Mouse (Mus musculus): ENCODE measurements around the gene Mdm1. TPM values are rescaled to one million over a fixed set of nuclear protein-coding genes. Genes with fewer than 3 reads are reported as not detected.
"Not testable (repeated sequence)": the region's sequence is repeated elsewhere in the genome, so short reads cannot be mapped to it uniquely, and the experiment has no call there.

Gene Mdm1
- total RNA-seq, 2 experiments from 2014 or later, result 4.5 to 5.2 TPM

DNA sequence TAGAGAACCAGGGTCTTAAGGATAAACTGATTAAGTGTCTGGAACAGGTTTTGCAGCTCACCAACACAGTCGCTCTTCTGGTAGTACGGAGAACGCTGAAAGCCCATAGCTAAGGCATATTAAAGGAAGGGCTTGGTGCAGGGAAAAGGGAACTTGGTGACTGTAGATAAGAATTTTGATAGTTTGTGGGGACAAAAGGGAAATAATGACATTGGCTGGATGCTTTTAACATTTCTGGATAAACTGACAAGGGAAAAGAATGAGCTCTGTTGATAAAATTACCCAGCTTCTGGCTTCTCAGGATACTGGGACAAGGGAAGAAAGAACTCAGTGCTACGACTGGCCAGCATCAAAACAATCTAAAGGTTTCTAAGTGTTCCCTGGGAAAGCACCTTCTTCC lies 33.9 kb downstream of the Mdm1 start:
- intact Hi-C loops (cut with DNase I); DNase-seq: not testable (repeated sequence)

DNA sequence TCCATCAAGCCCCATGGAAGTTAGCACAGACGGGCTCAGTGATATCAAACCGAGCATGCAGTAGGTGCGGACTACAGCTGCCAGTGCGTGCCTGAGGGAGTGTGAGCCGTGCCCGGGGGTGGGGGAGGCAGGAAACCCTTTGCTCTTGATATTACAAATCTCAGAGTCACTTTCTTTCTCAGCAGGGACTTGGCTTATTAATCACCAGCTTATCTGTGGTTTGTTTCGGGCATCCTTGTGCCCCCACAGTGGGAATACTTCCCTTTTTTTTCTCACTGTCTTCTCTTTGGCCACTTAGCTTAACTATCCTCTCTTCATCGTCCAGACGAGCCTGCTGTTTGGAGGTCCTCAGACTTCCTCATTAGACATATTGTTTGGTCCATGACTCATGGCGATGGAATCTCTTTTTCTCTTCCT lies 37.1 kb downstream of the Mdm1 start:
- no peak for DNase-seq
- intact Hi-C loops (cut with DNase I), result no loop called here

DNA sequence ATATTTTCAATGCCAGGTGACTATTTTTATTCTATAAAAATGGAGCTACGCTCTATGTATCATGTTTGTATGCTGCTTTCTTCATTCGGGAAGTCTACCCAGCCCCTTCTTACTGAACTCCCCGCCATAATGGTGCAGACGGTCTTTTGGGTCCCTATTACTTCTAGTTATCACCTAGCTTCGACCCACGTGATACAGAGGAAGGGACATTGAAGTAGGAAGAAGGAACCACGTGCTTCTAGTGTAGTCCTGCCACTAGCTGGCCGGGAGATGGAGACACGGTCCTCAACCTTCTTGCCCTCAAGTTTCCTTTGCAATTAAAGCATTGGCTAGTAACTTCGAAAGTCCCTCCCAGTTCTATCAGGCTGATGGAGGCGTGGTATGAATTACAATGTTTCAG lies 37.7 kb downstream of the Mdm1 start:
- intact Hi-C loops (cut with DNase I), result no loop called here
- no peak for DNase-seq

DNA sequence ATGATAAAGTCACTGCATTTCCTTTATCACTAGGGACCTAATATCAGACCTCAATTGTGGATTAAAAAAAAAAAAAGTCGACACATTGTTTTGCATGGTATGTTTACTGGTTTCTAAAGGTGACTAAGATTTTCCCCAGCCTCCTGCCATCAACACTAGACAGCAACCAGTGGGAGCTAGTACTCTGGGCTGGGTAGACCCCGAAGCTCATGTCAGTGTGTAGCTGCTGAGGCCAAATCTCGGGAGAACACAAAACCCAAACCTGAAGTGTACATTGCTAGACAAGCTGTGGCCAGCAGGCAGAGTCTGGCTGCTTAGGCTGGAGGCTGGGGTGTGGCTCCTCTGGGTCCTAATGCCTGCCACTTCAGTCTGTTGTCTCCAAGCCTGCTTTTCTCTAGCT lies 53.5 kb downstream of the Mdm1 start:
- DNase-seq; intact Hi-C loops (cut with DNase I): not testable (repeated sequence)

DNA sequence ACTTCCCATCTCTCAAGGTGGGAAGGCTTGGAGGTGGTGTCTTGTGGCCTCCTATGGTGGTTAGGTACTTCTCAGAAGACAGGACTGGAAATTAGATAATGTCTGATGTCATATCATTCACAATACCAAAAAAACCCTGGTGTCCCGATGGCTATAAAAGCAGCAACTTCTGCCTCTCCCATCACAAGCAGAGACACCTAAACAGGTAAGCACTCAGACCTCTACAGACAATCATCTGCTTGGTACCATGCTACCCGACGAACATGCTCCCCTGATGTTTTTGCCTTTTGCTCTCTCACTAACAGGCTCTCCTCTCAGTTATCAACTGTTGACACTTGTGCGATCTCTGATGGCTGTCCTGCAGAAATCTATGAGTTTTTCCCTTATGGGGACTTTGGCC lies 63.0 kb downstream of the Mdm1 start, which contains the start of gene Il22:
Gene Il22, plus strand, starts transcription at position 301 of the 400 bp plus-strand sequence.
- intact Hi-C loops (cut with DNase I), result no loop called here
- no peak for DNase-seq

DNA sequence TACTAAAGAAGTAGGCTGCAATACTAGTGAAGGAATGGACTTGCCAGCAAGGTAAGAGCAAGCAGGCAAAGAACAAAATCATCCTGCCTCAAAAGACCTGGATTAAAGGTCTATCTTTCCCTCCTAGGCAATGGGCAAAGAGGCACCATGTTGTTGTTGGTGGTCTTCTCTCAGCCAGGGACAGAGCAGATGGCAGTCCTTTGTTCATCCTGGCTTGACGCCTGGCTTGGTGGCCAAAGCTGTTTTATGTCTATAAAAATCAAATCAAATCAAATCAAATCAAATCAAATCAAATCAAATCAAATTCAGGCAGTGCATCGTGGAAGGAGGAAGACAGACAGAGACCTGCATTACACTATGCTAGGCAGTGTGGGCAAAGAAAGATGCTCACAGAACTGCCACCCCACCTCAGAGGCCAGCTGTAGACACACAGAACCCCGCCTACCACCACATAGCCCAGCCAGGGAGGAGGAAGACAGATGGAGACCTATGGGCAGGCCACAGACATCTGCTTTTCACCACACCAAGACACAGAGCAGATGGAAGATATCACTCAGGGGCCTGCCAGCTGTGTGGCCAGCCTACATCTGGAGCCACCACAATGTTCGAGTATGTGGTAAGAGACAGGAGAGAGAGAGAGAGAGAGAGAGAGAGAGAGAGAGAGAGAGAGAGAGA lies 74.2 kb downstream of the Mdm1 start:
- intact Hi-C loops (cut with DNase I); DNase-seq: not testable (repeated sequence)

Other genes starting within 250 kb of the Mdm1 start
- not detected for gene Il22, start 63.1 kb downstream of the Mdm1 start, total RNA-seq (2021)
- gene Gm32717, start 99.0 kb downstream of the Mdm1 start, total RNA-seq (2021), result under 1 TPM; 0.43 to 0.59 TPM
- under 1 TPM; 0.43 to 0.59 TPM for gene Gm32802, start 116.9 kb downstream of the Mdm1 start, total RNA-seq (2021)
- not detected for gene Iltifb, start 153.2 kb downstream of the Mdm1 start, total RNA-seq (2021)
- not detected for gene Gm9040, start 185.2 kb downstream of the Mdm1 start, total RNA-seq (2021)
- not detected for gene Gm9044, start 190.6 kb downstream of the Mdm1 start, total RNA-seq (2021)
- gene Gm9045, start 196.0 kb downstream of the Mdm1 start, total RNA-seq (2021), result not detected
- not detected for gene Gm9046, start 201.4 kb downstream of the Mdm1 start, total RNA-seq (2021)
- gene Gm9048, start 206.9 kb downstream of the Mdm1 start, total RNA-seq (2021), result not detected
- gene Gm9049, start 212.3 kb downstream of the Mdm1 start, total RNA-seq (2021), result not detected